Mouse (Mus musculus) CH12.LX (cell line): ENCODE measurements at regions not wholly inside any gene's neighbourhood (a gene's known extent, or its start where the extent isn't known, plus 50 kb on each side); places are given as distances from the start of the nearest gene placed in this dataset.

Source experiments
- DNase-seq: peaks from one replicate; pipeline ENCODE4 v3.0.0-alpha.2; 2013; ENCODE audit errors: extremely low read depth
- H3K27ac ChIP-seq: 2 replicates; pipeline ENCODE4 v1.5.1; 2012; ENCODE audit warnings: low read depth, mild to moderate bottlenecking, control low read depth, moderate library complexity; ENCODE audit not compliant: insufficient read depth
- H3K27me3 ChIP-seq: replicated peaks from 2 replicates; pipeline ENCODE3; 2012; ENCODE audit warnings: inconsistent platforms
- H3K36me3 ChIP-seq, 2 experiments: replicated peaks in 1 of 2; 2 replicates each; pipeline versions ENCODE3 to v1.6.1; 2012; ENCODE audit warnings: inconsistent platforms in 1 of 2, low read length in 1 of 2, mild to moderate bottlenecking in 1 of 2, mixed read lengths in 1 of 2, moderate library complexity in 1 of 2; ENCODE audit not compliant: control insufficient read depth in 1 of 2, insufficient read depth in 1 of 2
- H3K4me1 ChIP-seq, 2 experiments: 2 replicates each; pipeline ENCODE4 v1.6.1; 2012; ENCODE audit warnings: inconsistent platforms in 1 of 2, moderate library complexity in 1 of 2; ENCODE audit not compliant: insufficient read depth in 2 of 2, control insufficient read depth in 1 of 2
- H3K4me2 ChIP-seq: 2 replicates; pipeline ENCODE4 v1.6.1; 2012; ENCODE audit warnings: low read depth, mild to moderate bottlenecking, control low read depth; ENCODE audit not compliant: poor library complexity, insufficient read depth, severe bottlenecking
- H3K4me3 ChIP-seq, 3 experiments: fragments of 150-350 bp in 1 of 3; sonication (generic) in 1 of 3; replicated peaks in 1 of 3; 2 replicates each; pipeline versions ENCODE3 to v1.5.1; 2011 to 2012; ENCODE audit warnings: low read depth in 2 of 3, low read length in 2 of 3, mild to moderate bottlenecking in 2 of 3, moderate library complexity in 2 of 3, control low read depth in 1 of 3, improper control_type of control experiment in 1 of 3, inconsistent platforms in 1 of 3, mixed read lengths in 1 of 3; ENCODE audit not compliant: poor library complexity in 1 of 3
- H3K79me2 ChIP-seq: replicated peaks from 2 replicates; pipeline ENCODE4 v1.6.1; 2012; ENCODE audit warnings: mild to moderate bottlenecking, moderate library complexity; ENCODE audit not compliant: control insufficient read depth, poor library complexity, insufficient read depth, severe bottlenecking; ENCODE audit errors: extremely low read depth
- H3K9ac ChIP-seq: 2 replicates; pipeline ENCODE4 v1.6.1; 2012; ENCODE audit warnings: low read depth, mild to moderate bottlenecking, control low read depth, moderate library complexity; ENCODE audit not compliant: insufficient read depth
- H3K9me3 ChIP-seq: replicated peaks from 2 replicates; pipeline ENCODE3; 2012; ENCODE audit warnings: low read length, inconsistent platforms, mixed read lengths
- BHLHE40 ChIP-seq: IDR thresholded peaks from 2 replicates; pipeline ENCODE4 v1.6.1; 2011; ENCODE audit warnings: mild to moderate bottlenecking, low read depth, low read length, improper control_type of control experiment
- CHD2 ChIP-seq: IDR thresholded peaks from 2 replicates; pipeline ENCODE4 v1.6.1; 2011; ENCODE audit warnings: low read length, improper control_type of control experiment
- CTCF ChIP-seq, 2 experiments: IDR thresholded peaks in 1 of 2; conservative IDR thresholded peaks in 1 of 2; 2 replicates each; pipeline ENCODE4 v1.5.1; 2011 to 2012; ENCODE audit warnings: low read depth in 2 of 2, low read length in 2 of 2, improper control_type of control experiment in 1 of 2, inconsistent platforms in 1 of 2, mild to moderate bottlenecking in 1 of 2, moderate library complexity in 1 of 2
- E2F4 ChIP-seq: IDR thresholded peaks from 2 replicates; pipeline ENCODE4 v1.6.1; 2011; ENCODE audit warnings: low read depth, low read length, improper control_type of control experiment; ENCODE audit not compliant: insufficient replicate concordance
- ELF1 ChIP-seq: IDR thresholded peaks from 2 replicates; pipeline ENCODE4 v1.6.1; 2014; ENCODE audit warnings: low read depth, mild to moderate bottlenecking, inconsistent platforms, low read length, improper control_type of control experiment
- EP300 ChIP-seq: IDR thresholded peaks from 2 replicates; pipeline ENCODE4 v1.6.1; 2011; ENCODE audit warnings: low read length, improper control_type of control experiment
- ETS1 ChIP-seq: conservative IDR thresholded peaks from 2 replicates; pipeline ENCODE4 v1.6.1; 2012; ENCODE audit warnings: low read depth, mild to moderate bottlenecking, inconsistent platforms, low read length, improper control_type of control experiment, moderate library complexity
- HCFC1 ChIP-seq: IDR thresholded peaks from 2 replicates; pipeline ENCODE4 v1.6.1; 2012; ENCODE audit warnings: low read depth, mild to moderate bottlenecking, inconsistent platforms, low read length, improper control_type of control experiment
- MAZ ChIP-seq: IDR thresholded peaks from 2 replicates; pipeline ENCODE4 v1.6.1; 2012; ENCODE audit warnings: low read depth, mild to moderate bottlenecking, inconsistent platforms, low read length, improper control_type of control experiment, moderate library complexity
- MYC ChIP-seq: IDR thresholded peaks from 2 replicates; pipeline ENCODE4 v1.6.1; 2011; ENCODE audit warnings: low read depth, mild to moderate bottlenecking, improper control_type of control experiment, low read length
- NELFE ChIP-seq: IDR thresholded peaks from 2 replicates; pipeline ENCODE4 v1.6.1; 2011; ENCODE audit warnings: low read depth, low read length, improper control_type of control experiment
- POLR2A ChIP-seq: IDR thresholded peaks from 2 replicates; pipeline ENCODE4 v1.6.1; 2011; ENCODE audit warnings: low read depth, mild to moderate bottlenecking, improper control_type of control experiment, low read length
- POLR2AphosphoS2 ChIP-seq: IDR thresholded peaks from 2 replicates; pipeline ENCODE4 v1.6.1; 2011; ENCODE audit warnings: low read depth, low read length, improper control_type of control experiment
- RAD21 ChIP-seq: IDR thresholded peaks from 2 replicates; pipeline ENCODE4 v1.6.1; 2011; ENCODE audit warnings: low read depth, mild to moderate bottlenecking, low read length, improper control_type of control experiment, moderate library complexity
- RCOR1 ChIP-seq: conservative IDR thresholded peaks from 2 replicates; pipeline ENCODE4 v1.6.1; 2012; ENCODE audit warnings: low read depth, mild to moderate bottlenecking, inconsistent platforms, low read length, improper control_type of control experiment
- SIN3A ChIP-seq: IDR thresholded peaks from 2 replicates; pipeline ENCODE4 v1.6.1; 2012; ENCODE audit warnings: low read length, improper control_type of control experiment, inconsistent platforms
- TBP ChIP-seq: conservative IDR thresholded peaks from 2 replicates; pipeline ENCODE4 v1.6.1; 2011; ENCODE audit warnings: low read depth, low read length, improper control_type of control experiment
- TCF12 ChIP-seq: IDR thresholded peaks from 2 replicates; pipeline ENCODE4 v1.6.1; 2014; ENCODE audit warnings: low read depth, mild to moderate bottlenecking, inconsistent platforms, low read length, improper control_type of control experiment
- UBTF ChIP-seq: IDR thresholded peaks from 2 replicates; pipeline ENCODE4 v1.6.1; 2012; ENCODE audit warnings: low read depth, mild to moderate bottlenecking, inconsistent platforms, low read length, improper control_type of control experiment, moderate library complexity
- ZC3H11A ChIP-seq: IDR thresholded peaks from 2 replicates; pipeline ENCODE4 v1.6.1; 2012; ENCODE audit warnings: low read depth, mild to moderate bottlenecking, inconsistent platforms, low read length, improper control_type of control experiment
- ZNF384 ChIP-seq: IDR thresholded peaks from 2 replicates; pipeline ENCODE4 v1.6.1; 2012; ENCODE audit warnings: low read depth, low read length, improper control_type of control experiment, inconsistent platforms
- dilution Hi-C: fragments of 300-500 bp; cut with MboI; formaldehyde crosslinking; loops from 2 replicates; pipeline ENCODE4 v1.14.3; 2020; ENCODE audit warnings: low sequenced_read_pairs; ENCODE audit not compliant: extremely low pct_unique_long_range_greater_than_20kb, extremely low pct_ligation_motif_present
- in situ Hi-C: fragments of 300-500 bp; cut with MboI; formaldehyde crosslinking; loops from 3 replicates; pipeline ENCODE4 v1.14.3; 2019; ENCODE audit warnings: low sequenced_read_pairs, low pct_ligation_motif_present, low pct_unique_long_range_greater_than_20kb, mixed read lengths

GRCm38 (mm10) chr2:133362693-133363443 lies 189.1 kb upstream of the Bmp2 start:
- Histone ChIP-seq H3K9ac (no peak overlapping the region), H3K9me3 (peaks cover 4% of the 10 kb centered on the region), H3K4me3 (no peak overlapping the region), H3K4me2 (no peak overlapping the region), H3K36me3 (no peaks in the 10 kb centered on the region), H3K79me2 (no peaks in the 10 kb centered on the region), H3K27me3 (no peaks in the 10 kb centered on the region), H3K27ac (no peak overlapping the region), H3K4me1 (no peaks in the 10 kb centered on the region)
- dilution Hi-C loops (no loop called here), in situ Hi-C loops (no loop called here)
- TF ChIP-seq BHLHE40 (no peak), RCOR1 (no peak), UBTF (no peak), E2F4 (no peak), ZNF384 (no peak), NELFE (no peak), MYC (no peak), HCFC1 (no peak), ETS1 (no peak), RAD21 (no peak), ZC3H11A (no peak), TCF12 (no peak), SIN3A (no peak), EP300 (no peak), CHD2 (no peak), POLR2AphosphoS2 (no peak), ELF1 (no peak)
- DNase-seq, result no peak

- no peak overlapping the region for H3K4me3 ChIP-seq
- no peaks in the 10 kb centered on the region for H3K36me3 ChIP-seq
- H3K9me3 ChIP-seq, result peaks cover 17% of the 10 kb centered on the region
- no peaks in the 10 kb centered on the region for H3K4me1 ChIP-seq
- dilution Hi-C loops (no loop called here), in situ Hi-C loops (no loop called here)
- no peak for TF ChIP-seq E2F4
- no peak for TF ChIP-seq POLR2A
- TF ChIP-seq ETS1, result no peak
- no peak for TF ChIP-seq MAZ
- TF ChIP-seq CTCF (conservative IDR thresholded peaks at IDR 0.05 in 1 of 2, IDR thresholded peaks at IDR 0.05 in 1 of 2; ENCODE audit: low read depth in 2 of 2, low read length in 2 of 2), result no peak
- no peak for TF ChIP-seq TBP
- no peak for TF ChIP-seq MYC
- DNase-seq, result no peak
- H3K27ac ChIP-seq, result no peak overlapping the region
- no peak overlapping the region for H3K4me2 ChIP-seq
- no peaks in the 10 kb centered on the region for H3K27me3 ChIP-seq
- no peak overlapping the region for H3K9ac ChIP-seq
- no peaks in the 10 kb centered on the region for H3K79me2 ChIP-seq
These were observed 180.3 kb upstream of the Bmp2 start for GRCm38 (mm10) chr2:133371490-133372215.
